Mouse (Mus musculus) heart, embryonic 11.5 days (tissue): ENCODE data around the gene Foxj3. TPM values are rescaled to one million over a fixed set of nuclear protein-coding genes. Genes with fewer than 3 reads are reported as not detected.

Experiments used
- ATAC-seq: fragments of 200-750 bp; cut with Nextera tagmentation; replicated peaks from 2 replicates; pipeline ENCODE4 v1.8.0; 2017; ENCODE audit warnings: moderate library complexity; ENCODE audit not compliant: insufficient number of reproducible peaks, low FRiP score, low TSS enrichment
- H3K27ac ChIP-seq: fragments of 300-500 bp; sonication (generic); 2 replicates; pipeline ENCODE4 v1.5.1; 2014; ENCODE audit warnings: mild to moderate bottlenecking, low read depth, low read length
- H3K27me3 ChIP-seq: fragments of 300-500 bp; sonication (generic); 2 replicates; pipeline ENCODE4 v1.6.1; 2014; ENCODE audit warnings: mild to moderate bottlenecking, low read length, mixed read lengths; ENCODE audit not compliant: control insufficient read depth, insufficient read depth
- H3K36me3 ChIP-seq: fragments of 300-500 bp; sonication (generic); 2 replicates; pipeline ENCODE4 v1.6.1; 2014; ENCODE audit warnings: mild to moderate bottlenecking, low read length, moderate library complexity, mixed read lengths; ENCODE audit not compliant: control insufficient read depth, insufficient read depth
- H3K4me1 ChIP-seq: fragments of 300-500 bp; sonication (generic); 2 replicates; pipeline ENCODE4 v1.6.1; 2014; ENCODE audit warnings: low read length; ENCODE audit not compliant: control insufficient read depth, insufficient read depth
- H3K4me2 ChIP-seq: fragments of 300-500 bp; sonication (generic); 2 replicates; pipeline ENCODE4 v1.6.1; 2014; ENCODE audit warnings: mild to moderate bottlenecking, moderate library complexity
- H3K4me3 ChIP-seq: fragments of 300-500 bp; sonication (generic); 2 replicates; pipeline ENCODE4 v1.5.1; 2014; ENCODE audit warnings: low read depth, low read length
- H3K9ac ChIP-seq: fragments of 300-500 bp; sonication (generic); 2 replicates; pipeline ENCODE4 v1.6.1; 2014; ENCODE audit warnings: mild to moderate bottlenecking, low read depth, low read length, moderate library complexity
- H3K9me3 ChIP-seq: fragments of 300-500 bp; sonication (generic); replicated peaks from 2 replicates; pipeline ENCODE4 v1.6.1; 2016; ENCODE audit warnings: low read length; ENCODE audit not compliant: control insufficient read depth
- WGBS: fragments of 180-500 bp; shearing (Covaris S2); extraction: QIAGEN DNeasy Blood & Tissue Kit; methylation state at CpG from one replicate; pipeline ENCODE4 v1.1.7; 2014; ENCODE audit not compliant: insufficient replicate concordance; 5-methylcytosine and 5-hydroxymethylcytosine counted together
- polyA plus RNA-seq: library from polyadenylated mRNA; unstranded; fragments of >200 nt; fragmentation: Nextera tagmentation; extraction: Ambion mirVana; gene quantifications from 2 replicates; pipeline ENCODE4 v1.2.1, GENCODE M21; 2014

Foxj3 gene
- polyA plus RNA-seq, 1 experiment from 2014 or later: 19.3 TPM

GRCm38 (mm10) chr4:119523575-119523974 lies 13.2 kb upstream of the Foxj3 start:
- Histone ChIP-seq H3K4me2 (no peak overlapping the region), H3K4me1 (no peaks in the 10 kb centered on the region), H3K4me3 (no peak overlapping the region), H3K9me3 (no peaks in the 10 kb centered on the region), H3K27me3 (no peaks in the 10 kb centered on the region), H3K27ac (no peak overlapping the region), H3K36me3 (no peaks in the 10 kb centered on the region), H3K9ac (no peak overlapping the region)
- WGBS: 71% methylated on average over 4 of the region's 4 CpGs
- ATAC-seq: no peak

- ATAC-seq: no peak
- no peaks in the 10 kb centered on the region for H3K27me3 ChIP-seq
- no peak overlapping the region for H3K27ac ChIP-seq
- H3K9me3 ChIP-seq: no peaks in the 10 kb centered on the region
- H3K9ac ChIP-seq: no peak overlapping the region
- H3K4me2 ChIP-seq: no peak overlapping the region
- H3K4me3 ChIP-seq: no peak overlapping the region
- H3K4me1 ChIP-seq: no peaks in the 10 kb centered on the region
- H3K36me3 ChIP-seq: no peaks in the 10 kb centered on the region
- 79% methylated on average over 1 of the region's 1 CpGs for WGBS
These were observed 12.8 kb upstream of the Foxj3 start for GRCm38 (mm10) chr4:119524010-119524409.

GRCm38 (mm10) chr4:119524466-119524865 lies 12.3 kb upstream of the Foxj3 start:
- ATAC-seq: no peak

GRCm38 (mm10) chr4:119526329-119526845 lies 10.4 kb upstream of the Foxj3 start:
- ATAC-seq: no peak
- Histone ChIP-seq H3K4me3 (no peak overlapping the region), H3K4me2 (no peak overlapping the region), H3K27me3 (no peaks in the 10 kb centered on the region), H3K9ac (no peak overlapping the region), H3K36me3 (no peaks in the 10 kb centered on the region), H3K4me1 (no peaks in the 10 kb centered on the region), H3K27ac (no peak overlapping the region), H3K9me3 (no peaks in the 10 kb centered on the region)

More at GRCm38 (mm10) chr4:119524466-119524865, 12.3 kb upstream of the Foxj3 start:
- WGBS: 80% methylated on average over 2 of the region's 2 CpGs
- no peak overlapping the region for H3K4me2 ChIP-seq
- H3K9ac ChIP-seq: no peak overlapping the region
- no peaks in the 10 kb centered on the region for H3K4me1 ChIP-seq
- no peak overlapping the region for H3K27ac ChIP-seq
- no peak overlapping the region for H3K4me3 ChIP-seq
- no peaks in the 10 kb centered on the region for H3K36me3 ChIP-seq
- no peaks in the 10 kb centered on the region for H3K27me3 ChIP-seq
- no peaks in the 10 kb centered on the region for H3K9me3 ChIP-seq

- H3K9ac ChIP-seq: no peak overlapping the region
- ATAC-seq: no peak
- no peaks in the 10 kb centered on the region for H3K27me3 ChIP-seq
- no peak overlapping the region for H3K4me3 ChIP-seq
- H3K4me2 ChIP-seq: no peak overlapping the region
- H3K9me3 ChIP-seq: no peaks in the 10 kb centered on the region
- WGBS: 63% methylated on average over 2 of the region's 2 CpGs
- H3K36me3 ChIP-seq: no peaks in the 10 kb centered on the region
- H3K4me1 ChIP-seq: peaks cover 3% of the 10 kb centered on the region; the same call in 1 of the 2 replicates
- no peak overlapping the region for H3K27ac ChIP-seq
These were observed 5.0 kb upstream of the Foxj3 start for GRCm38 (mm10) chr4:119531813-119532212.

- Histone ChIP-seq H3K9me3 (no peaks in the 10 kb centered on the region), H3K4me2 (no peak overlapping the region), H3K4me1 (peaks cover 5% of the 10 kb centered on the region; the same call in 1 of the 2 replicates), H3K9ac (no peak overlapping the region), H3K27me3 (no peaks in the 10 kb centered on the region), H3K4me3 (no peak overlapping the region), H3K27ac (no peak overlapping the region), H3K36me3 (no peaks in the 10 kb centered on the region)
- no peak for ATAC-seq
- WGBS: 43% methylated on average over 4 of the region's 4 CpGs
These were observed 1.7 kb upstream of the Foxj3 start for GRCm38 (mm10) chr4:119535103-119535502.

- Histone ChIP-seq H3K27ac (no peak overlapping the region), H3K9me3 (no peaks in the 10 kb centered on the region), H3K27me3 (no peaks in the 10 kb centered on the region), H3K4me2 (no peak overlapping the region), H3K9ac (no peak overlapping the region), H3K4me1 (peaks cover 13% of the 10 kb centered on the region; the same call in 1 of the 2 replicates), H3K4me3 (no peak overlapping the region), H3K36me3 (no peaks in the 10 kb centered on the region)
- ATAC-seq: no peak
- 84% methylated on average over 4 of the region's 4 CpGs for WGBS
These were observed 632 bp downstream of the Foxj3 start for GRCm38 (mm10) chr4:119537436-119537835.

- Histone ChIP-seq H3K9me3 (no peaks in the 10 kb centered on the region), H3K36me3 (no peaks in the 10 kb centered on the region), H3K4me2 (peak within 1 kb of the TSS; percentile 86), H3K27me3 (no peaks in the 10 kb centered on the region), H3K27ac (peak within 1 kb of the TSS; percentile 99), H3K9ac (peak within 1 kb of the TSS; percentile 94), H3K4me1 (peaks cover 13% of the 10 kb centered on the region; the same call in 1 of the 2 replicates), H3K4me3 (peak within 1 kb of the TSS; percentile 98)
- peak; percentile 92 for ATAC-seq
- under 1% methylated on average over 72 of the region's 85 CpGs for WGBS
These were observed 2.4 kb downstream of the Foxj3 start, which contains the start of gene Frg2f1 for GRCm38 (mm10) chr4:119539031-119539824. Gene Frg2f1, minus strand, starts transcription at chr4:119539529.
